Mouse (Mus musculus): Measurements from ENCODE around the gene D11Wsu47e. TPM values are rescaled to one million over a fixed set of nuclear protein-coding genes. Genes with fewer than 3 reads are reported as not detected.

Gene D11Wsu47e
- polyA plus RNA-seq, 2 experiments: 7.8 to 8.0 TPM

DNA sequence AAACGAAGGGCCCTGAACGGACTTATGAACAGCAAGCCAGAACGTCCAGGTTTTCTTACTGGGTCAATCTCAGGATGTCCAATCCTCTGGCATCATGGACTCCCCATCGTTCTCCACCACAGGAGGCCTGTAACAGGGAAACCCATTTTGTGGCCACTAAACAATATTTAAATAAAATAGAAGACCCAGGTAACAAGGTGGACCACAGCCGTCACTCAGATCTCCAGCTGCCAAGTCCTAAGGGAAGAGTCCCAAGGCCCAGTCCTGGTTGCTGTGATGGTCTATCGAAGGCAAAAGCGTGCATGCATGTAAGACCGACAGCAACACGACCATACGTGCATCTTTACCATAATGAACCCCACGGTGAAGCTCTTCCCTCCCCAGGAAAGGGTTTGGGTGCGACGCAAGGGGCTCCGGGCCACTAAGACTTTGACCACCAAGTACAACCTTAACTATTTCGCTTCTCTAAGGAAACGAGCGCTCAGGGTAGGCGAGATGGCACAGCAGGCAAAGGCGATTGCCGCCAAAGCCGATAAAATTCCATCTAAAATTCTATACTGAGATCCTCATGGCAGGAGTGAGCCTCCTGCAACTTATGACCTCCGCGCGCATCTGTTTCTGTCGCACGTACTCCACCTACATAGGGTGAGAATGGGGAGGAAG is 35.4 kb upstream of the D11Wsu47e start, which contains the start of gene Cog1:
Cog1 (plus strand) TSS at position 480 of the 663 bp plus-strand sequence.
- peak within 1 kb of the TSS; percentile 95 for H3K4me2 ChIP-seq (ENCODE audit: low read depth)
- peaks cover 24 to 27% of the 10 kb centered on the region in 2 experiments for H3K4me1 ChIP-seq (replicated peaks; ENCODE audit: control insufficient read depth in 2 of 2, insufficient read depth in 2 of 2, low read length in 1 of 2)
- peak within 1 kb of the TSS; percentile 84 for H3K27ac ChIP-seq
- H3K27me3 ChIP-seq (ENCODE audit: control insufficient read depth, insufficient read depth, low read length): no peaks in the 10 kb centered on the region
- peaks cover 22% of the 10 kb centered on the region for H3K36me3 ChIP-seq (replicated peaks; ENCODE audit: control insufficient read depth, insufficient read depth, low read depth)
- DNase-seq (ENCODE audit: low read depth in 3 of 3, low spot score in 3 of 3) (no peak), ATAC-seq (ENCODE audit: insufficient read depth) (no peak; the same call in 1 of the 2 replicates)
- peak within 1 kb of the TSS; percentile 86 for H3K9ac ChIP-seq (replicated peaks)
- TF ChIP-seq CTCF (IDR thresholded peaks at IDR 0.05; ENCODE audit: low read depth): no peak
- H3K9me3 ChIP-seq (ENCODE audit: control insufficient read depth, low read length): no peaks in the 10 kb centered on the region
- WGBS (ENCODE audit: insufficient replicate concordance): 39% methylated on average over 26 of the region's 26 CpGs
- peak within 1 kb of the TSS; percentile 99 to 100 for H3K4me3 ChIP-seq (ENCODE audit: insufficient read depth in 1 of 2, low read depth in 2 of 2, low read length in 2 of 2)

DNA sequence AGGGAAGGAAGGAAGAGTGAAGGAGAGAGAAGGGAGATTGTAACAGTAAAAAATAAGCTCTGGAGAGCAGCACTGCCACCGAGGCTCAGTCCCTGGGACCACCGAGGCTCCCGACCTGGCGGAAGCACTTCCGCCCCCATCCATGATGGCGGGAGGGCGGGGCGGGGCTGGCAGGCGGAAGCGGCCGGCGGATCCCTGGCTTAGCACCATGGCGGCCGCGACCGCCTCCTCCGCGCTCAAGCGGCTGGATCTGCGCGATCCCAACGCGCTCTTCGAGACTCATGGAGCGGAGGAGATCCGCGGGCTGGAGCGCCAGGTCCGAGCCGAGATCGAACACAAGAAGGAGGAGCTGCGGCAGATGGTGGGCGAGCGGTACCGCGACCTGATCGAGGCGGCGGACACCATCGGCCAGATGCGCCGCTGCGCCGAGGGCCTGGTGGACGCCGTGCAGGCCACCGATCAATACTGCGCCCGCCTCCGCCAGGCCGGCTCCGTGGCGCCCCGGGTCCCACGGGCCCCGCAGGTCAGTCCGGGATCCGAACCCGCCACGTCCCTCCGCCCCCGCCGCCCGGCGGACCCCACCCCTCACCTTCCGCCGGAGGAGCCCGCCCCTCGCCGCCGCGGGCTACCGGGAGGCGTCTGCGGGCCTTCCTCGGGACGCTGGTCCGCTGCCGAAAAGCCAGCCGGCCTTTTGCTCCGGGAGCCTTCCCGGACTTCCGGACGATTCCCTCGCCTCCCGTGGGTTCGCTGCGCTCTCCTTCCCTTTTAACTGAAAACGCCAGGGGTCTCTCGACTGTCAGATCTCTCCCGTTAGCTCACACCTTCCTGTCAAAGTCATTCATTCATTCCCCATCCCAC is 34.6 kb upstream of the D11Wsu47e start, which contains the start of gene Slc39a11:
Slc39a11 (minus strand) TSS at position 727 of the 858 bp plus-strand sequence.
- H3K9me3 ChIP-seq (ENCODE audit: control insufficient read depth, low read length): no peaks in the 10 kb centered on the region
- ATAC-seq (ENCODE audit: insufficient read depth) (peak; percentile 78), DNase-seq (ENCODE audit: low read depth in 3 of 3, low spot score in 3 of 3) (peak; percentile 45 to 51 (median 49))
- no peaks in the 10 kb centered on the region for H3K27me3 ChIP-seq (ENCODE audit: control insufficient read depth, insufficient read depth, low read length)
- TF ChIP-seq EP300 (IDR thresholded peaks at IDR 0.05; ENCODE audit: low read depth) (no peak), CTCF (IDR thresholded peaks at IDR 0.05; ENCODE audit: low read depth) (0 out of 2 replicates have a peak, but pooled peaks have one; percentile 3)
- WGBS (ENCODE audit: insufficient replicate concordance): 0% methylated on average over 84 of the region's 91 CpGs
- peak within 1 kb of the TSS; percentile 95 for H3K4me2 ChIP-seq (ENCODE audit: low read depth)
- peaks cover 24 to 27% of the 10 kb centered on the region in 2 experiments for H3K4me1 ChIP-seq (replicated peaks; ENCODE audit: control insufficient read depth in 2 of 2, insufficient read depth in 2 of 2, low read length in 1 of 2)
- H3K9ac ChIP-seq (replicated peaks): peak within 1 kb of the TSS; percentile 86
- peak within 1 kb of the TSS; percentile 84 for H3K27ac ChIP-seq
- H3K4me3 ChIP-seq (ENCODE audit: insufficient read depth in 1 of 2, low read depth in 2 of 2, low read length in 2 of 2): peak within 1 kb of the TSS; percentile 99 to 100
- H3K36me3 ChIP-seq (replicated peaks; ENCODE audit: control insufficient read depth, insufficient read depth, low read depth): peaks cover 30% of the 10 kb centered on the region

DNA sequence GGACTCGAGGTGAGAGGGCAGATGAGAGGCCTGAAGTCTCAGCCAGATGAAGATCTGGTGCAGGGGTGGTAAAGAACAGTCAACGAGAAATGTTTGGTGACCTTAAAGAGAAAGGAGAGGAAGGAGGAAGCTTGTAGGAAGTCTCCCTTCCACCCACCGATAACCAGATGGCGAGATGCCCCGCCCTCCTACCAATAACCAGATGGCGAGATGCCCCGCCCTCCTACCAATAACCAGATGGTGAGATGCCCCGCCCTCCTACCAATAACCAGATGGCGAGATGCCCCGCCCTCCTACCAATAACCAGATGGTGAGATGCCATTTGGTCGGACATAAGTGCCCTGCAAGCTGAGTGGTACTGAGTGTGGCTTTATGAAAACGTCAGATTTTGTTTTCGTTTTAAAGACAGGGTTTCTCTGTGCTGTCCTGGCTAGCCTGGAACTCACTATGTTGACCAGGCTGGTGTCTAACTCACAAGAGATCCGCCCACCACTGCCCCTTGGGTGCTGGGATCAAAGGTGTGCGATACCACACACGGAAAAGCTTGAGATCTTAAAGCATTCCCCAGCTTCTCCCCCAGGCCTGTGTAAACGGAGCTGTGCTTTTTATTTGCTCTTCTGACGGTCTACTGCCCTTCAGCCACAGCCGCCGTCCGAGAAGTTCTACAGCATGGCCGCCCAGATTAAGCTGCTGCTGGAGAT is 32.9 kb upstream of the D11Wsu47e start:
- peak overlapping the region; percentile 43 to 100 for H3K4me3 ChIP-seq (ENCODE audit: insufficient read depth in 1 of 2, low read depth in 2 of 2, low read length in 2 of 2)
- no peaks in the 10 kb centered on the region for H3K9me3 ChIP-seq (ENCODE audit: control insufficient read depth, low read length)
- peak overlapping the region; percentile 95 for H3K4me2 ChIP-seq (ENCODE audit: low read depth)
- H3K27me3 ChIP-seq (ENCODE audit: control insufficient read depth, insufficient read depth, low read length): no peaks in the 10 kb centered on the region
- peaks cover 47% of the 10 kb centered on the region for H3K36me3 ChIP-seq (replicated peaks; ENCODE audit: control insufficient read depth, insufficient read depth, low read depth)
- peak; percentile 52 to 58 (median 58) for DNase-seq (ENCODE audit: low read depth in 3 of 3, low spot score in 3 of 3)
- ATAC-seq (ENCODE audit: insufficient read depth): peak; percentile 48
- H3K4me1 ChIP-seq (replicated peaks; ENCODE audit: control insufficient read depth in 2 of 2, insufficient read depth in 2 of 2, low read length in 1 of 2): peaks cover 24 to 27% of the 10 kb centered on the region in 2 experiments
- 56% methylated on average over 22 of the region's 22 CpGs for WGBS (ENCODE audit: insufficient replicate concordance)
- TF ChIP-seq CTCF (IDR thresholded peaks at IDR 0.05; ENCODE audit: low read depth) (no peak), EP300 (IDR thresholded peaks at IDR 0.05; ENCODE audit: low read depth) (peak; percentile 59; the same call in 1 of the 2 replicates)
- H3K27ac ChIP-seq: peak overlapping the region; percentile 84
- H3K9ac ChIP-seq (replicated peaks): peak overlapping the region; percentile 51; the same call in 1 of the 2 replicates

DNA sequence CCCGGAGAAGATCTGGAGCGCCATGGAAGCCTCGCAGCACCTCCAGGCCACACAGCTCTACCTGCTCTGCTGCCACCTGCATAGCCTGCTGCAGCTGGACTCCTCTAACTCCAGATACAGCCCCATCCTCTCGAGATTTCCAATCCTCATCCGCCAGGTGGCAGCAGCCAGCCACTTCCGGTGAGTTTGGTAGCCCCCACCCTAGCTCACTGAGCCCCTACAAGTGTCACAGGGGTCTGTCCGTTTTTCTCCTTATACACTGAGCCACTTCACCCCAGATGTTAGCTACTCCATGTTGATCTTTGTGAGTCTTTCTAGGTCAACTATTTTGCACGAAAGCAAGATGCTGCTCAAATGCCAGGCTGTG is 32.3 kb upstream of the D11Wsu47e start:
- no peak for ATAC-seq (ENCODE audit: insufficient read depth)

More for the DNA sequence above, 32.3 kb upstream of the D11Wsu47e start:
- Histone ChIP-seq H3K9ac (replicated peaks) (no peak overlapping the region), H3K4me2 (ENCODE audit: low read depth) (peak overlapping the region; percentile 15; the same call in 1 of the 2 replicates), H3K27me3 (ENCODE audit: control insufficient read depth, insufficient read depth, low read length) (no peaks in the 10 kb centered on the region), H3K27ac (peak overlapping the region; percentile 80), H3K9me3 (ENCODE audit: control insufficient read depth, low read length) (no peaks in the 10 kb centered on the region), H3K36me3 (replicated peaks; ENCODE audit: control insufficient read depth, insufficient read depth, low read depth) (peaks cover 52% of the 10 kb centered on the region), H3K4me3 (ENCODE audit: insufficient read depth in 1 of 2, low read depth in 2 of 2, low read length in 2 of 2) (no peak overlapping the region), H3K4me1 (replicated peaks; ENCODE audit: control insufficient read depth in 2 of 2, insufficient read depth in 2 of 2, low read length in 1 of 2) (peaks cover 24 to 27% of the 10 kb centered on the region in 2 experiments)
- no peak for DNase-seq (ENCODE audit: low read depth in 3 of 3, low spot score in 3 of 3)
- TF ChIP-seq EP300 (IDR thresholded peaks at IDR 0.05; ENCODE audit: low read depth): no peak
- TF ChIP-seq CTCF (IDR thresholded peaks at IDR 0.05; ENCODE audit: low read depth): peak; percentile 63
- 62% methylated on average over 8 of the region's 8 CpGs for WGBS (ENCODE audit: insufficient replicate concordance)

Data from liver, embryonic 14.5 days (tissue).